Mouse (Mus musculus): ENCODE data around the gene Rundc3a.

GRCm38 (mm10) chr11:102432896-102433295 is 39.7 kb downstream of the Rundc3a start:
- TF ChIP-seq CTCF (IDR thresholded peaks at IDR 0.05; ENCODE audit: extremely low read depth, insufficient read depth, insufficient read length, insufficient replicate concordance) (no peak), POLR2A (IDR thresholded peaks at IDR 0.05; ENCODE audit: low read depth, low read length) (no peak)
